Mouse (Mus musculus): ENCODE measurements around the gene Fam171a2. TPM values are rescaled to one million over a fixed set of nuclear protein-coding genes. Genes with fewer than 3 reads are reported as not detected.
A peak's percentile ranks its signal among the peaks of the same experiment; 100 is the strongest.
"Not testable (repeated sequence)": the region's sequence is repeated elsewhere in the genome, so short reads cannot be mapped to it uniquely, and the experiment has no call there.

Gene Fam171a2
- total RNA-seq, 2 experiments from 2014 or later: 0.04 to 0.05 TPM

GRCm38 (mm10) chr11:102411704-102412103, 35.8 kb downstream of the Fam171a2 start:
- ATAC-seq (replicated peaks; ENCODE audit: poor library complexity): peak; percentile 43

- no peak for ATAC-seq (replicated peaks; ENCODE audit: poor library complexity)
Observed at GRCm38 (mm10) chr11:102411061-102411460, 36.4 kb downstream of the Fam171a2 start.

- ATAC-seq (replicated peaks; ENCODE audit: poor library complexity): not testable (repeated sequence)
Observed at GRCm38 (mm10) chr11:102410345-102410744, 37.1 kb downstream of the Fam171a2 start.

DNA sequence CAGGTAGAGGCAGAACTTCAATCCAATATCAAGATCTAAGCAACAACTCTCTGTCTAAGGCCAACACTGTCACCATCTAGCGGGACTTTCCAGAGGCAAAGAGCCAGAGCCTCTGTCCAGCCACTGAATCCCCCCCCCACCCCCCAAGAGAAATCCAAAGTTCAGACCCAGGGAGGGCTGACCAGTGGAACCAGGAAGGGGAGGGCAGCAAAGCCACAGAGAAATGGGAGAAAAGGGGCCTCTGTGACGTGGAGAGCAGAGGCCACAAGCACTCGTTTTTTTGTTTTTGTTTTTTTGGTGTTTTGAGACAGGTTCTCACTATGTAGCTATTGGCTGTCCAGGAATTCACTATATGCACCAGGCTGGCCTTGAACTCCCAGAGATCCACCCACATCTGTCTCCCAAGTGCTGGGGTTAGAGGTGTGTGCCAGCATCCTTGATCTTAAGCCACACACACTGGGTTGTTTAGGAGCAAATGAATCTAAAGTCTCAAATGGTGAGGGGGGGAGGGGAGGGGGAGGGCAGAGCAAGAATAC, 37.6 kb downstream of the Fam171a2 start:
- ATAC-seq (replicated peaks; ENCODE audit: poor library complexity): no peak

- no peak for ATAC-seq (replicated peaks; ENCODE audit: poor library complexity)
Observed at GRCm38 (mm10) chr11:102408888-102409794, 38.3 kb downstream of the Fam171a2 start.

GRCm38 (mm10) chr11:102408344-102408876, 39.1 kb downstream of the Fam171a2 start:
- peak; percentile 84 for ATAC-seq (replicated peaks; ENCODE audit: poor library complexity)

GRCm38 (mm10) chr11:102407834-102408215, 39.7 kb downstream of the Fam171a2 start, which contains the start of gene Slc25a39:
Slc25a39 (minus strand) TSS chr11:102407946.
- ATAC-seq (replicated peaks; ENCODE audit: poor library complexity): peak; percentile 20; the same call in 1 of the 2 replicates

DNA sequence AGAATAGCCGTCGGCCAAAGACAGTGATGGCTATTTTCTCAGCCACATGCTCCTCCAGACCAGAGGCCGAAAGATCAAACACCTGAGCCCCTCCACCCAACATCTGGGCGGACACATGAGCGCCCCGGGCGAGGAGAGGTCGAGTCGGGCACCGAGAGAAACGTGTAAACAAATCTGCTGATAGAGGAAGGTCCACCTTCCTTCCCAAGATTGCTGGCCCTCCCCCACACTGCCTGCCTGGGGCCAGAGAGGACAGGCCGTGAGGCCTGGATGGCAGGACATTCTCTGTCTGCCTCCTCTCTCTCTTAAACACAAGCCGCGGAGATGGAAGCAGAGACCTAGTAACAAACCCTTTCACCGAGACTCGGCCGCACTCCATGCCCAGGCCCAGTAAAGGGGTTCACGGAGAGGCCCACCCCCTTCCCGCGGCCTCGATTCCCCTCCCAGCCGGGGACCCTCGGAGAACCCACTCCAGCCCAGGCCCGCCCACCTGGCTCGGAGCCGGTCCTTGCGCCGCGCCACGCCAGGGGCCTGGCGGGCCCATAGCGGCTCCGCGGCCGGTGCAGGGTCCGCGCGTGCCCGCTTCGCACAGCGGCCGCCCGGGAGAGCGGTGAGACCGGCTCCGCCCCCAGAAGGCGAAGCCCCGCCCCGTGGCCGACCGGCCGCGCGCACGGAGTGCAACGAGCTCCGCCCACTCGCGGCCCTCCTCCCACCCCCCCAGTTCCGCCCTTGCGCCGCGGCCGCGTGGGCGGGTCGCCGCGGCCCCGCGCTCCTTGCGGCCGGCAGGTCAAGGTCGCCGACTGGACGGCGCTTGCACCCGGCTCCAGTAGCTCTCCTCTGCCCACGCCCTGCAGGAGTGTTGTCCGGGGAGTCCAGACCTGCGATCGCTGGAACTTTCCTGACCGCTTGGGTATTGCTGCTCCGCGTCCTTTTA, 40.3 kb downstream of the Fam171a2 start:
- peak; percentile 65 for ATAC-seq (replicated peaks; ENCODE audit: poor library complexity)

- ATAC-seq (replicated peaks; ENCODE audit: poor library complexity): no peak
Observed at GRCm38 (mm10) chr11:102406401-102406800, 41.1 kb downstream of the Fam171a2 start.

- no peak for ATAC-seq (replicated peaks; ENCODE audit: poor library complexity)
Observed at GRCm38 (mm10) chr11:102405544-102406285, 41.8 kb downstream of the Fam171a2 start.

DNA sequence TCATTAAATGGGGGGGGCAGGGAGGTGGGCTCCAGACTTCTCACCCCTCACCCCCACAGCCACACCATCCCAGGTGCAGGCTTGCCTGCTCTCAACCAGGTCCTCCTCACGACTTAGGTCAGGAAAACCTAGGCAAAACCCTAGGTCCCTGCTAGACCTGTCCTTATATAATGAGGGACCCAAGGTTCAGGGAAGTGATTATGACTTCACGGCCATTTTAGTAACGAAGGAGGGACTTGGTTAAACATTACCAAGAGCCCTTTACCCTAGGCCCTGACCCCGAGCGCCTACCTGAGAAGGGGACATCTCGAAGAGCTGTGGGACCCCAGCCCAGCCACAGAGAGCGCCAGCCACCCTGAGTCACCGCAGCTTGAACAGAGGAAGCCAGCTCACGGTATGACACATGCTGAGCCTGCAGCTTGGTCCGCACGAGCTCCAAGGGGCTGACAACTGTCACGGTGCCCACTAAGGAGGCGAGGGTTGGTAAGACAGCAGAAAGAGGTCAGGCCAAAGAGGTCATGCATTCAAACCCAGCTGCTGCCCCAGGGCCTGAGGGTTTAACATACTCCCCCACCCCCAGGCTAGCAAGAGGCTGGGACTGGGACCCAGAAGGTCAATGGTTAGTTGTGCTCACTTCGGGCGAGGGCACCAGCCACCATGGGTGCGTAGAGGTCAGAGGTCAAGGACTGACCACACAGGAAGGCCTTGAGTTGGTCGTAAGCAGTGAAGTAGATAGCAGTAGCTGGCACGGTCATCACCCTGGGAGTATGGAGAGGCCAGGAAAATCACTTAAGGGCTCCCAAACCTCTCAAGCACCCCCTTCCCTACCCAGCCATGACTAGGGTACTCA, 43.1 kb downstream of the Fam171a2 start:
- ATAC-seq (replicated peaks; ENCODE audit: poor library complexity): no peak

GRCm38 (mm10) chr11:102403657-102404056, 43.8 kb downstream of the Fam171a2 start:
- ATAC-seq (replicated peaks; ENCODE audit: poor library complexity): no peak

- no peak for ATAC-seq (replicated peaks; ENCODE audit: poor library complexity)
Observed at GRCm38 (mm10) chr11:102401898-102402500, 45.5 kb downstream of the Fam171a2 start.

GRCm38 (mm10) chr11:102400513-102401084, 46.9 kb downstream of the Fam171a2 start:
- ATAC-seq (replicated peaks; ENCODE audit: poor library complexity): no peak

DNA sequence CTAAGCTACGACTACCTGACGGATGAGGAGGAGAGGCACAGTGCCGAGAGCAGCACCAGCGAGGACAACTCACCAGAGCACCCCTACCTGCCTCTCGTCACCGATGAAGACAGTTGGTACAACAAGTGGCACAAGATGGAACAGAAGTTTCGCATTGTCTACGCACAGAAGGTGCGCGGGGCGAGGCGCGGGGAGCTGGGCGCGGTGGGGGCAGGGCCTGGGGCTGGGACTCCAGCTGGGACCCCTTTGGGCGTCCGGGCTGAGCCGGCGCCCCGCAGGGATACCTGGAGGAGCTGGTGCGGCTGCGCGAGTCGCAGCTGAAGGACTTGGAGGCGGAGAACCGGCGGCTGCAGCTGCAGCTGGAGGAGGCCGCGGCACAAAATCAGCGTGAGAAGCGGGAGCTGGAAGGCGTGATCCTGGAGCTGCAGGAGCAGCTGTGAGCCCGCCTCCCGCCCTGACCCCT, 47.8 kb downstream of the Fam171a2 start:
- no peak for ATAC-seq (replicated peaks; ENCODE audit: poor library complexity)

- no peak for ATAC-seq (replicated peaks; ENCODE audit: poor library complexity)
Observed at GRCm38 (mm10) chr11:102399107-102399506, 48.4 kb downstream of the Fam171a2 start.

DNA sequence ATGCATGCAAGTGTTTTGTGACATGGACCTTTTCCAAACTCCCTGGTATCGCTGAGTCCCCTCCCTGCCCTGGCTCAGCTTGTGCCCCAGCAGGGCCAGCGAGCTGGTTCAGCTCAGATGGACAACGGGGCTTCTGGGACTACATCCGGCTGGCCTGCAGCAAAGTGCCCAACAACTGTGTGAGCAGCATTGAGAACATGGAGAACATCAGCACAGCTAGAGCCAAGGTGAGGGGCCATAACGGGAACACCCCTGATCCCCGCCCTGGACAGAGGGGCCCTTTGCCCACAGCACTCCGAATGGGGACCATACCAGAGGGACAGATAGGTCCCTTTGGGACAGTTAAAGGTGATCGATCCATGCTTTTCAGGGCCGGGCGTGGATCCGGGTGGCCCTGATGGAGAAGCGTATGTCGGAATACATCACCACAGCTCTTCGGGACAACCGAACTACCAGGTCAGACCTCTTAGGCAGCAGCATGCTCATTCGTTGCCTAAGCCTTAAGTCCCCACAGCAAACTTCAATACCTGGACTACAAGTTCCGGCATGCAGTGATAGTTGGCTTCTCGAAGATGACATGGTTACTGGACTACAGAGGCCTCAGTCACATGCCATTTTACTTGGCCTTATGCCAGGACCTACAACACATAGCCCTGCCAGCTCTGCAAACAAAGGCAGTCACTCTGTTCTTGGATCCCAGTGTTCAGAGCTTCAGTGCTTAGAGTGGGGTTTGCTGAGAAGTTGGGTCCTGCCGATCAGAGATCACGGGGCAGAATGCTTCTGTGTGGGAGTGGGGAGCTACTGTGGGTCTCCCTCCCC, 49.3 kb downstream of the Fam171a2 start:
- ATAC-seq (replicated peaks; ENCODE audit: poor library complexity): no peak

All from megakaryocyte progenitor cell, adult 5-6 weeks (primary cell).